Mouse (Mus musculus): ENCODE measurements at regions not wholly inside any gene's neighbourhood (a gene's known extent, or its start where the extent isn't known, plus 50 kb on each side); places are given as distances from the start of the nearest gene placed in this dataset.

DNA sequence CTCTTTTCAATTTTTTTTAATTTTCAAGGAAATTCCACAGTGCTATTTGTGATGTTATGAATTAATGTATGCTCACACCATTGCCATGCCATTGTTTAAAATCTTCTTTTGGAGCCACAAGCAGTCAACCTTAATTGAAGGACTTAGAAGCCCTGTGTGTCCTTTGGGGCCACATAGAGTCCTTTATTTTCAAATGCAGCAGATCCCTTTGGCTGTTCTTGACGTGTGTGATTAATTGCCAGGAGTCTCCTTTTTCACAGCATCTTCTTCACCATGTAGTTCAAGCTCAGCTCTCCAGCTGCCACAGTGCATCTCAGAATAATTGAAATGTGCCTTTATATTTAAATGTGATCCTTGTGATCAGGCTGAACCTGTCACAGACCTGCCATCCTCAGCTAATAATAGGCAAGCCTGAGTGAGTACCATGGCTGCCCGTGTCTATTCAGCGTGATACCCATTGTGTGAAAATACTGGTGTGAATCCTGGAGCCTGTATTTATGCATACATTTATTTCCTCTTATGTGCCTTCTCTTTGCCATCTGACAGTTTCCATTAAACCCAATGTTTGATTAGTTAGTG is 114.4 kb upstream of the Ndst4 start:
- Histone ChIP-seq H3K27ac (no peak overlapping the region), H3K36me3 (no peaks in the 10 kb centered on the region), H3K4me1 (replicated peaks) (no peaks in the 10 kb centered on the region), H3K4me3 (no peak overlapping the region), H3K27me3 (no peaks in the 10 kb centered on the region), H3K9me3 (replicated peaks) (no peaks in the 10 kb centered on the region), H3K4me2 (no peak overlapping the region), H3K9ac (no peak overlapping the region)
- 60% methylated on average over 3 of the region's 3 CpGs for WGBS
- ATAC-seq (replicated peaks; ENCODE audit: insufficient number of reproducible peaks, insufficient read depth, low FRiP score, low read depth) = no peak

DNA sequence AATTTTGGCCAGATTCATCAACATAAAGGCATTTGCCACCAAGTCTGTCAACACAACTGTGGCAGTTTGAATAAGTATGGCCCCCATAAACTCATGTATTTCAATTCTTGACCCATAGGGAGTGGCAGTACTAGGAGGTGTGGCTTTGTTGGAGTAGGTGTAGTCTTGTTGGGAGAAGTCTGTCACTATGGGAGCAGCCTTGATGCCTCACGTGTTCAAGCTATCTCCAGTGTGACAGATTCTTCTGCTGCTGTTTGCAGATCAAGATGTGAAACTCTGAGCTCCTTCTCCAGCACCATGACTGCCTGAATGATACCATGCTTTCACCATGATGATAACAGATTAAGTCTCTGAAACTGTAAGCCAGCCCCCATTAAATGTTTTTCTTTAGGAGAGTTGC is 97.2 kb upstream of the Ndst4 start:
- Histone ChIP-seq H3K36me3 (no peaks in the 10 kb centered on the region), H3K27me3 (no peaks in the 10 kb centered on the region), H3K9me3 (replicated peaks) (no peaks in the 10 kb centered on the region), H3K4me3 (no peak overlapping the region), H3K27ac (no peak overlapping the region), H3K4me1 (replicated peaks) (no peaks in the 10 kb centered on the region), H3K4me2 (no peak overlapping the region), H3K9ac (no peak overlapping the region)
- no peak for ATAC-seq (replicated peaks; ENCODE audit: insufficient number of reproducible peaks, insufficient read depth, low FRiP score, low read depth)
- 68% methylated on average over 1 of the region's 1 CpGs for WGBS

DNA sequence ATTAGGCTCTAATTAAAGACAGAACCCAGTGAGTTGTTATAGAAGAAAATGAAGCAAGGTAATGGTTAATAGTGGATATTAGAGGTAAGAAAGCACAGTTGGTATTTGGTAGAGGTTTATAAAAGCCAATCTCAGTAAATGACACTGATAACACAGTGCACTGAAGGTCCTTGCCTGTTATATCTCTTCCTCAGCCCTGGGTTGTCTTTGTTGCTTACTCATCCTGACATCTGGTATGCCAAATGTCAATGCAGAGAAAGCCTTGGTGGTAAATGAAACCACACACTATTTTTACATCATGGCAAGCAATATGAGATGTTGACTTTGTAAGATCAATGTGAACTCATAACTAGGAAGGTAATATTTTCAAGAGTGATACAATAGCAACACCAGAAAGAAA is 76.8 kb upstream of the Ndst4 start:
- Histone ChIP-seq H3K27me3 (no peaks in the 10 kb centered on the region), H3K36me3 (no peaks in the 10 kb centered on the region), H3K9me3 (replicated peaks) (no peaks in the 10 kb centered on the region), H3K9ac (no peak overlapping the region), H3K4me2 (no peak overlapping the region), H3K4me3 (no peak overlapping the region), H3K27ac (no peak overlapping the region), H3K4me1 (replicated peaks) (no peaks in the 10 kb centered on the region)
- no peak for ATAC-seq (replicated peaks; ENCODE audit: insufficient number of reproducible peaks, insufficient read depth, low FRiP score, low read depth)

DNA sequence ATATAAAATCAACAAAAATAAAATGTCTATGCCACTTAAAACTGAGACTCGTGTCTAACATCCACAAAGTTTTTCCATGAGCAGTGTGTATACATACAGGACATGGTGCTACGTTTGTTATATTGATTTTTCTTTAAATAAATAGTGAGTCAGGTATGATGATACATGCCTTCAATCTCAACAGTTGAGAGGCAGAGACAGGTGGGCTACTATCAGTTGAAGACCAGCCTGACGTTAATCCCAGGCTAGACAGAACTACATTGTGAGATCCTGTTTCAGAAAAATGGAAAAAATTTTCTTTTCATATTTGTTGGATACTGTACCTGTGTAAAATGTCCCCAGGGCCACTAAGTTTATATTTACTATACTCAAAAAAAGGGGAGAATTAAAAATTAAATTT is 66.5 kb upstream of the Ndst4 start:
- H3K4me3 ChIP-seq = no peak overlapping the region
- ATAC-seq (replicated peaks; ENCODE audit: insufficient number of reproducible peaks, insufficient read depth, low FRiP score, low read depth) = no peak
- no peak overlapping the region for H3K4me2 ChIP-seq
- H3K36me3 ChIP-seq = no peaks in the 10 kb centered on the region
- WGBS = 64% methylated on average over 3 of the region's 3 CpGs
- H3K4me1 ChIP-seq (replicated peaks) = no peaks in the 10 kb centered on the region
- H3K9me3 ChIP-seq (replicated peaks) = no peaks in the 10 kb centered on the region
- no peaks in the 10 kb centered on the region for H3K27me3 ChIP-seq
- H3K27ac ChIP-seq = no peak overlapping the region
- H3K9ac ChIP-seq = no peak overlapping the region

DNA sequence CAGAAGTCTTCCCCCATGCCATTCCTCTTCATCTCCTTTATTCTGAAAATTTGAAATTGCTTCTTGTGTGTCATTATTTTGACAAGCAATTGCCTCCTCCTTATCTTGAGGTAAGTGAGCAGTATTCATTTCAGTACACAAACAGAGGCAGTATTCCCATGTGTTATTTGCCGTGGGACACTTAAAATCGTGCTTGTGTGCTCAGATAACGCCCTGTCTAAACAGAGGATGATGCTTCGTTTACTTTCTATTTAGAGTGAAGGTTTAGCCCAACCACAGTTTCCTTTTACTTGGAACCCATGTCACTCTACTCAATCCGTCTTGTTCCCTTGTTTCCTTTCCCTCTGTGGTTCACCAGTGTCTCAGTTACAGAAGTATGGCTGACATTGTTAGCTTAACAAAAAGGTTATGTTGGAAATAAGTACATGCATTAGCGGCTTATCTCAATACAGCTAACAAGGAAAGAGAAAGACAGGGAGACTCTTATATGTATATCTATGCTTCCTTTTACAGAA is 65.6 kb upstream of the Ndst4 start:
- ATAC-seq (replicated peaks; ENCODE audit: insufficient number of reproducible peaks, insufficient read depth, low FRiP score, low read depth) = no peak
- no peak overlapping the region for H3K27ac ChIP-seq
- WGBS = 26% methylated on average over 6 of the region's 6 CpGs

More for the DNA sequence above, 65.6 kb upstream of the Ndst4 start:
- no peaks in the 10 kb centered on the region for H3K27me3 ChIP-seq
- H3K36me3 ChIP-seq = no peaks in the 10 kb centered on the region
- H3K4me1 ChIP-seq (replicated peaks) = no peaks in the 10 kb centered on the region
- H3K4me2 ChIP-seq = no peak overlapping the region
- no peak overlapping the region for H3K4me3 ChIP-seq
- H3K9ac ChIP-seq = no peak overlapping the region
- no peaks in the 10 kb centered on the region for H3K9me3 ChIP-seq (replicated peaks)
